Mouse (Mus musculus) cerebellum, adult 2 months (tissue): ENCODE results near the gene Pigu. TPM values are rescaled to one million over a fixed set of nuclear protein-coding genes. Genes with fewer than 3 reads are reported as not detected.

Experiments used
- DNase-seq, 2 experiments: peaks; one replicate each; pipeline ENCODE4 v3.0.0; 2021
- H3K27ac ChIP-seq: fragments of 200-500 bp; 2 replicates; pipeline ENCODE4 v1.5.1; 2012; ENCODE audit warnings: low read length, control low read depth, inconsistent platforms; ENCODE audit not compliant: insufficient read depth
- H3K27me3 ChIP-seq: fragments of 200-500 bp; 2 replicates; pipeline ENCODE4 v1.6.1; 2012; ENCODE audit warnings: inconsistent platforms, mild to moderate bottlenecking, low read length, moderate library complexity; ENCODE audit not compliant: control insufficient read depth, insufficient read depth
- H3K4me1 ChIP-seq: fragments of 200-500 bp; 2 replicates; pipeline ENCODE4 v1.6.1; 2011; ENCODE audit warnings: low read length; ENCODE audit not compliant: control insufficient read depth, insufficient read depth
- H3K4me3 ChIP-seq: fragments of 200-500 bp; replicated peaks from 2 replicates; pipeline ENCODE3; 2011; ENCODE audit warnings: mild to moderate bottlenecking, low read depth, low read length, control low read depth; ENCODE audit not compliant: insufficient read depth
- CTCF ChIP-seq: fragments of 200-500 bp; IDR thresholded peaks from 2 replicates; pipeline ENCODE4 v1.5.1; 2011; ENCODE audit warnings: low read depth, mild to moderate bottlenecking, control low read depth, low read length, moderate library complexity, borderline replicate concordance; ENCODE audit not compliant: insufficient read depth
- POLR2A ChIP-seq: fragments of 200-500 bp; IDR thresholded peaks from 2 replicates; pipeline ENCODE4 v1.6.1; 2011; ENCODE audit warnings: low read length, control low read depth, borderline replicate concordance; ENCODE audit not compliant: insufficient read depth
- WGBS: fragments of 180-500 bp; shearing (Covaris S2); methylation state at CpG from one replicate; pipeline ENCODE4 v1.1.7; 2018; 5-methylcytosine and 5-hydroxymethylcytosine counted together
- polyA plus RNA-seq: library from polyadenylated mRNA; depleted of rRNA; stranded (reverse); fragments of >200 nt; gene quantifications from 2 replicates; pipeline ENCODE4 v1.2.3, GENCODE M21; 2012

Pigu gene
- polyA plus RNA-seq, 1 experiment: 38.3 TPM

GRCm38 (mm10) chr2:155295453-155295852 is 61.8 kb downstream of the Pigu start:
- Histone ChIP-seq H3K27ac (no peak overlapping the region), H3K4me3 (no peak overlapping the region), H3K27me3 (no peaks in the 10 kb centered on the region), H3K4me1 (peaks cover 9% of the 10 kb centered on the region)
- TF ChIP-seq CTCF (no peak), POLR2A (no peak)
- DNase-seq: no peak
- 98% methylated on average over 6 of the region's 6 CpGs for WGBS

GRCm38 (mm10) chr2:155293946-155294345 is 63.3 kb downstream of the Pigu start:
- Histone ChIP-seq H3K4me3 (no peak overlapping the region), H3K4me1 (peaks cover 9% of the 10 kb centered on the region), H3K27me3 (no peaks in the 10 kb centered on the region), H3K27ac (no peak overlapping the region)
- TF ChIP-seq CTCF (no peak), POLR2A (no peak)
- WGBS: 81% methylated on average over 4 of the region's 4 CpGs
- no peak for DNase-seq

- H3K27ac ChIP-seq: peak overlapping the region; percentile 9; the same call in 1 of the 2 replicates
- H3K27me3 ChIP-seq: no peaks in the 10 kb centered on the region
- DNase-seq: peak; percentile 44 to 73
- H3K4me1 ChIP-seq: peaks cover 9% of the 10 kb centered on the region
- 14% methylated on average over 2 of the region's 2 CpGs for WGBS
- no peak for TF ChIP-seq POLR2A
- peak; percentile 24; the same call in 1 of the 2 replicates for TF ChIP-seq CTCF
- H3K4me3 ChIP-seq: no peak overlapping the region
These were observed 63.8 kb downstream of the Pigu start for GRCm38 (mm10) chr2:155293382-155293781.

GRCm38 (mm10) chr2:155290066-155290465 is 67.2 kb downstream of the Pigu start:
- 92% methylated on average over 8 of the region's 8 CpGs for WGBS
- Histone ChIP-seq H3K27me3 (no peaks in the 10 kb centered on the region), H3K4me1 (peaks cover 9% of the 10 kb centered on the region), H3K4me3 (no peak overlapping the region), H3K27ac (no peak overlapping the region)
- no peak for TF ChIP-seq POLR2A
- no peak for DNase-seq

DNA sequence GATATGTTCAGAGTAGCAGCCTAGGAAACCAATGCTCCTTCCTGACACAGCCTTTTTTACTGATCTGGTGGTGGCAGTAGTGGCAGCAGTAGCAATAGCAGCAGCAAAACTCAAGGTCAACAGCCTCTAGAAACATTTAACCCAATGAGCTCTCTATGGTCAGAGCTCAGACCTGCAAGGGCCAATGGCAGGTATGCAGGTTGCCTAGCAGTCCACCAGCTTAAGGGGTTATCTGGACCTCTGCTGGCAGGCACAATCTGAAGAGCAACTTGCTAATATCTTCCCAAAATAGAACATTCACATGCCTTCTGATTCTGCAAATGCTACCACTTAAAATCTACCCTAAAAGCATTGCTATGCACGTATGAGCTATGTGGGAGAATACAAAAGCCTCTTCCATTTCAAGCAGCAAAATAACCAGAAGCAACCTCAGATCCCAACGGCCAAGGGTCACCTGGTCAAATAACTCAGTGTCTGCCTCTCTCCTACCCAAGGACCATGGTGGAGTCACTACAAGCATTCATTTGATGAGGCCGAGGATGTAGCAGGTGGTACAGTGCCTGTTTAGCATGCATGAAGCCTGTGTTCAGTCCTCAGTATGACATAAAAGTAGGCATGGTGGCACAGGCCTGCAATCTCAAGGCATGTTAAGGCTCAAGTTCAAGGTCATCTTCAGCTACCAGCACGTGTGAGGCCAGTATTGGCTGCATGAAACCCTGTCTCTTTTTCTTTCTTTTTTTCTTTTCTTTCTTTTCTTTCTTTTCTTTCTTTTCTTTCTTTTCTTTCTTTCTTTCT is 69.6 kb downstream of the Pigu start:
- no peak for DNase-seq
- Histone ChIP-seq H3K27me3 (no peaks in the 10 kb centered on the region), H3K4me3 (no peak overlapping the region), H3K27ac (no peak overlapping the region), H3K4me1 (peaks cover 3% of the 10 kb centered on the region)
- TF ChIP-seq CTCF (no peak), POLR2A (no peak)
- 87% methylated on average over 4 of the region's 4 CpGs for WGBS

- no peak for DNase-seq
- TF ChIP-seq CTCF (no peak), POLR2A (no peak)
- Histone ChIP-seq H3K27me3 (no peaks in the 10 kb centered on the region), H3K4me3 (no peak overlapping the region), H3K27ac (no peak overlapping the region), H3K4me1 (peaks cover 3% of the 10 kb centered on the region)
- 95% methylated on average over 6 of the region's 6 CpGs for WGBS
These were observed 71.5 kb downstream of the Pigu start for GRCm38 (mm10) chr2:155285744-155286143.

DNA sequence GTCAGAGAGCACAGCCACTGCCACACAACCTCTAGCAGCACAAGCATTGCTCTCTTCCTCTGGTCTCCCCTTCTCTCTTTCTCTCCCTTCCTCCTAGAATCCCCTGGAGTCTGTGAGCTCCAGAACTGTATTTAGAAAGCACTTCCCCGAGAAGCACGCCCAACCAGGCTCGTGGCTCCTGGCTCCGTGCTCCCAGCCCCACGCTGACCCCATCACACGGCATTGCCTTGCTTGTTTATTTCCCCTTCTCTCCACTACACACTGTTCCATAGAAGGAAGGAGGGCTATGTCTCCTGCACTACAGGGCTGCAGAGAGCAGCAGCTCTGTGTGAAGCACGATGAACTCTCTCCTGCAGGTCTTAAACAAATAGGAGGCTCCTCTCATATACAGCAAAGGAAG is 72.6 kb downstream of the Pigu start:
- no peak for DNase-seq
- H3K4me3 ChIP-seq: no peak overlapping the region
- no peak overlapping the region for H3K27ac ChIP-seq
- no peaks in the 10 kb centered on the region for H3K27me3 ChIP-seq
- H3K4me1 ChIP-seq: peaks cover 3% of the 10 kb centered on the region
- 80% methylated on average over 7 of the region's 7 CpGs for WGBS
- TF ChIP-seq POLR2A (no peak), CTCF (no peak)

DNA sequence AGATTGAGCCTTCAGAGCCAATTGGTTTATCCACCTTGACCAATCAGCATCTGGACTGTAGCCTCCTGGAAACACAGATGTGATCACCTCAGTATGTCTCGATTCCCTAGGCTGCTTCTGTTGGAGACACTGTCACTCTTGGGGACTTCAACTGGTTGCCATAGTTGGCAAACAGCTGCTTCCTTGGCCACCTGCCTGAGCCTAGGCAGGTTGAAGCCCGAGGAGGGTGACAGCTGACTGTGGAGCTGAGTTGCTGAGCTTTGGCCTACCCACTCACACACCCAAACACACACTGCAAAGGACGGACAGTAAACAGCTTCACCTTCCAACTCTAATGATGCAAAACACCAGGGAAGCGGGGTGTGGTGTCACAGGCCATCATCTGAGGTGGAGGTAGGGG is 73.4 kb downstream of the Pigu start:
- Histone ChIP-seq H3K4me1 (peaks cover 3% of the 10 kb centered on the region), H3K27me3 (no peaks in the 10 kb centered on the region), H3K27ac (no peak overlapping the region), H3K4me3 (no peak overlapping the region)
- TF ChIP-seq POLR2A (no peak), CTCF (no peak)
- WGBS: 41% methylated on average over 4 of the region's 4 CpGs
- no peak for DNase-seq
